Mouse (Mus musculus) CH12.LX (cell line): ENCODE measurements around the gene Slc26a10. TPM values are rescaled to one million over a fixed set of nuclear protein-coding genes. Genes with fewer than 3 reads are reported as not detected.

ENCODE experiments used
- DNase-seq: peaks from one replicate; pipeline ENCODE4 v3.0.0-alpha.2; 2013; ENCODE audit errors: extremely low read depth
- H3K27ac ChIP-seq: 2 replicates; pipeline ENCODE4 v1.5.1; 2012; ENCODE audit warnings: low read depth, mild to moderate bottlenecking, control low read depth, moderate library complexity; ENCODE audit not compliant: insufficient read depth
- H3K27me3 ChIP-seq: replicated peaks from 2 replicates; pipeline ENCODE3; 2012; ENCODE audit warnings: inconsistent platforms
- H3K36me3 ChIP-seq, 2 experiments: replicated peaks in 1 of 2; 2 replicates each; pipeline versions ENCODE3 to v1.6.1; 2012; ENCODE audit warnings: inconsistent platforms in 1 of 2, low read length in 1 of 2, mild to moderate bottlenecking in 1 of 2, mixed read lengths in 1 of 2, moderate library complexity in 1 of 2; ENCODE audit not compliant: control insufficient read depth in 1 of 2, insufficient read depth in 1 of 2
- H3K4me1 ChIP-seq, 2 experiments: 2 replicates each; pipeline ENCODE4 v1.6.1; 2012; ENCODE audit warnings: inconsistent platforms in 1 of 2, moderate library complexity in 1 of 2; ENCODE audit not compliant: insufficient read depth in 2 of 2, control insufficient read depth in 1 of 2
- H3K4me2 ChIP-seq: 2 replicates; pipeline ENCODE4 v1.6.1; 2012; ENCODE audit warnings: low read depth, mild to moderate bottlenecking, control low read depth; ENCODE audit not compliant: poor library complexity, insufficient read depth, severe bottlenecking
- H3K4me3 ChIP-seq, 3 experiments: fragments of 150-350 bp in 1 of 3; sonication (generic) in 1 of 3; replicated peaks in 1 of 3; 2 replicates each; pipeline versions ENCODE3 to v1.5.1; 2011 to 2012; ENCODE audit warnings: low read depth in 2 of 3, low read length in 2 of 3, mild to moderate bottlenecking in 2 of 3, moderate library complexity in 2 of 3, control low read depth in 1 of 3, improper control_type of control experiment in 1 of 3, inconsistent platforms in 1 of 3, mixed read lengths in 1 of 3; ENCODE audit not compliant: poor library complexity in 1 of 3
- H3K79me2 ChIP-seq: replicated peaks from 2 replicates; pipeline ENCODE4 v1.6.1; 2012; ENCODE audit warnings: mild to moderate bottlenecking, moderate library complexity; ENCODE audit not compliant: control insufficient read depth, poor library complexity, insufficient read depth, severe bottlenecking; ENCODE audit errors: extremely low read depth
- H3K9ac ChIP-seq: 2 replicates; pipeline ENCODE4 v1.6.1; 2012; ENCODE audit warnings: low read depth, mild to moderate bottlenecking, control low read depth, moderate library complexity; ENCODE audit not compliant: insufficient read depth
- H3K9me3 ChIP-seq: replicated peaks from 2 replicates; pipeline ENCODE3; 2012; ENCODE audit warnings: low read length, inconsistent platforms, mixed read lengths
- CHD1 ChIP-seq: IDR thresholded peaks from 2 replicates; pipeline ENCODE4 v1.6.1; 2012; ENCODE audit warnings: low read depth, low read length, improper control_type of control experiment, inconsistent platforms
- ELF1 ChIP-seq: IDR thresholded peaks from 2 replicates; pipeline ENCODE4 v1.6.1; 2014; ENCODE audit warnings: low read depth, mild to moderate bottlenecking, inconsistent platforms, low read length, improper control_type of control experiment
- ETS1 ChIP-seq: conservative IDR thresholded peaks from 2 replicates; pipeline ENCODE4 v1.6.1; 2012; ENCODE audit warnings: low read depth, mild to moderate bottlenecking, inconsistent platforms, low read length, improper control_type of control experiment, moderate library complexity
- JUN ChIP-seq: IDR thresholded peaks from 2 replicates; pipeline ENCODE4 v1.6.1; 2011; ENCODE audit warnings: low read depth, mild to moderate bottlenecking, low read length, improper control_type of control experiment, moderate library complexity; ENCODE audit not compliant: insufficient read depth
- MAFK ChIP-seq: IDR thresholded peaks from 2 replicates; pipeline ENCODE4 v1.6.1; 2011; ENCODE audit warnings: low read length, improper control_type of control experiment; ENCODE audit not compliant: insufficient replicate concordance
- MAX ChIP-seq: IDR thresholded peaks from 2 replicates; pipeline ENCODE4 v1.6.1; 2011; ENCODE audit warnings: low read length, improper control_type of control experiment
- MAZ ChIP-seq: IDR thresholded peaks from 2 replicates; pipeline ENCODE4 v1.6.1; 2012; ENCODE audit warnings: low read depth, mild to moderate bottlenecking, inconsistent platforms, low read length, improper control_type of control experiment, moderate library complexity
- MEF2A ChIP-seq: IDR thresholded peaks from 2 replicates; pipeline ENCODE4 v1.6.1; 2014; ENCODE audit warnings: low read depth, mild to moderate bottlenecking, inconsistent platforms, low read length, improper control_type of control experiment, borderline replicate concordance
- MXI1 ChIP-seq: IDR thresholded peaks from 2 replicates; pipeline ENCODE4 v1.6.1; 2011; ENCODE audit warnings: mild to moderate bottlenecking, low read depth, low read length, improper control_type of control experiment
- PAX5 ChIP-seq: IDR thresholded peaks from 2 replicates; pipeline ENCODE4 v1.6.1; 2012; ENCODE audit warnings: low read length, inconsistent platforms, mixed read lengths
- POLR2A ChIP-seq: IDR thresholded peaks from 2 replicates; pipeline ENCODE4 v1.6.1; 2011; ENCODE audit warnings: low read depth, mild to moderate bottlenecking, improper control_type of control experiment, low read length
- POLR2AphosphoS2 ChIP-seq: IDR thresholded peaks from 2 replicates; pipeline ENCODE4 v1.6.1; 2011; ENCODE audit warnings: low read depth, low read length, improper control_type of control experiment
- RAD21 ChIP-seq: IDR thresholded peaks from 2 replicates; pipeline ENCODE4 v1.6.1; 2011; ENCODE audit warnings: low read depth, mild to moderate bottlenecking, low read length, improper control_type of control experiment, moderate library complexity
- RCOR1 ChIP-seq: conservative IDR thresholded peaks from 2 replicates; pipeline ENCODE4 v1.6.1; 2012; ENCODE audit warnings: low read depth, mild to moderate bottlenecking, inconsistent platforms, low read length, improper control_type of control experiment
- SIN3A ChIP-seq: IDR thresholded peaks from 2 replicates; pipeline ENCODE4 v1.6.1; 2012; ENCODE audit warnings: low read length, improper control_type of control experiment, inconsistent platforms
- TCF12 ChIP-seq: IDR thresholded peaks from 2 replicates; pipeline ENCODE4 v1.6.1; 2014; ENCODE audit warnings: low read depth, mild to moderate bottlenecking, inconsistent platforms, low read length, improper control_type of control experiment
- UBTF ChIP-seq: IDR thresholded peaks from 2 replicates; pipeline ENCODE4 v1.6.1; 2012; ENCODE audit warnings: low read depth, mild to moderate bottlenecking, inconsistent platforms, low read length, improper control_type of control experiment, moderate library complexity
- ZC3H11A ChIP-seq: IDR thresholded peaks from 2 replicates; pipeline ENCODE4 v1.6.1; 2012; ENCODE audit warnings: low read depth, mild to moderate bottlenecking, inconsistent platforms, low read length, improper control_type of control experiment
- ZKSCAN1 ChIP-seq: IDR thresholded peaks from 2 replicates; pipeline ENCODE4 v1.6.1; 2012; ENCODE audit warnings: low read depth, inconsistent platforms, low read length, improper control_type of control experiment, borderline replicate concordance
- ZMIZ1 ChIP-seq: IDR thresholded peaks from 2 replicates; pipeline ENCODE4 v1.6.1; 2012; ENCODE audit warnings: low read depth, mild to moderate bottlenecking, inconsistent platforms, low read length, improper control_type of control experiment
- ZNF384 ChIP-seq: IDR thresholded peaks from 2 replicates; pipeline ENCODE4 v1.6.1; 2012; ENCODE audit warnings: low read depth, low read length, improper control_type of control experiment, inconsistent platforms
- dilution Hi-C: fragments of 300-500 bp; cut with MboI; formaldehyde crosslinking; loops from 2 replicates; pipeline ENCODE4 v1.14.3; 2020; ENCODE audit warnings: low sequenced_read_pairs; ENCODE audit not compliant: extremely low pct_unique_long_range_greater_than_20kb, extremely low pct_ligation_motif_present
- in situ Hi-C: fragments of 300-500 bp; cut with MboI; formaldehyde crosslinking; loops from 3 replicates; pipeline ENCODE4 v1.14.3; 2019; ENCODE audit warnings: low sequenced_read_pairs, low pct_ligation_motif_present, low pct_unique_long_range_greater_than_20kb, mixed read lengths
- polyA plus RNA-seq: library from polyadenylated mRNA; unstranded; fragments of >175 nt; gene quantifications from 2 replicates; pipeline ENCODE4 v1.2.1, GENCODE M21; 2012; ENCODE audit warnings: low read depth; ENCODE audit not compliant: insufficient read length
- total RNA-seq, 2 experiments: library from RNA; depleted of rRNA; stranded (reverse); fragments of 300-350 nt in 1 of 2; fragments of >200 nt in 1 of 2; gene quantifications; 2 replicates each; pipeline ENCODE4 v1.2.3; 2012 to 2014

Slc26a10 gene
- total and polyA plus RNA-seq, 3 experiments, result 0.05 to 1.7 (median 0.16) TPM

- dilution Hi-C loops, result no loop called here
- no peaks in the 10 kb centered on the region for H3K9me3 ChIP-seq
- no peak for DNase-seq
- no peak overlapping the region for H3K9ac ChIP-seq
- peaks cover 7 to 16% of the 10 kb centered on the region in 2 experiments for H3K4me1 ChIP-seq
- peaks cover 8% of the 10 kb centered on the region; the same call in 1 of the 2 replicates for H3K79me2 ChIP-seq
- peaks cover 43 to 55% of the 10 kb centered on the region in 2 experiments for H3K36me3 ChIP-seq
- in situ Hi-C loops, result no loop called here
- H3K27ac ChIP-seq, result no peak overlapping the region
- TF ChIP-seq RCOR1 (no peak), PAX5 (no peak), SIN3A (no peak), POLR2A (no peak), ETS1 (no peak), ELF1 (no peak), MXI1 (no peak), MEF2A (no peak), JUN (no peak)
- no peak overlapping the region for H3K4me2 ChIP-seq
- no peak overlapping the region for H3K4me3 ChIP-seq
- H3K27me3 ChIP-seq, result no peaks in the 10 kb centered on the region
Observed at GRCm38 (mm10) chr10:127208921-127209320, 28.5 kb upstream of the Slc26a10 start.

GRCm38 (mm10) chr10:127205373-127205772, 24.9 kb upstream of the Slc26a10 start:
- Histone ChIP-seq H3K36me3 (peaks cover 59 to 84% of the 10 kb centered on the region in 2 experiments), H3K4me1 (peaks cover 4 to 12% of the 10 kb centered on the region in 2 experiments), H3K4me3 (no peak overlapping the region), H3K4me2 (no peak overlapping the region), H3K9ac (no peak overlapping the region), H3K79me2 (peaks cover 8% of the 10 kb centered on the region; the same call in 1 of the 2 replicates), H3K27me3 (no peaks in the 10 kb centered on the region), H3K9me3 (no peaks in the 10 kb centered on the region), H3K27ac (no peak overlapping the region)
- in situ Hi-C loops (no loop called here), dilution Hi-C loops (no loop called here)
- TF ChIP-seq ETS1 (no peak), POLR2AphosphoS2 (no peak), ZMIZ1 (no peak), MAX (no peak), RCOR1 (no peak), PAX5 (no peak), UBTF (no peak), ZC3H11A (no peak), ZKSCAN1 (no peak), MAFK (no peak), RAD21 (no peak), TCF12 (no peak), CHD1 (no peak), MAZ (no peak), ZNF384 (no peak)
- DNase-seq, result no peak
